Mouse (Mus musculus): ENCODE measurements around the gene Adcy6.

- TF ChIP-seq CTCF (IDR thresholded peaks at IDR 0.05 in 2 of 3, conservative IDR thresholded peaks at IDR 0.05 in 1 of 3; ENCODE audit: control insufficient read depth in 1 of 3, insufficient read depth in 1 of 3, low read depth in 2 of 3, low read length in 3 of 3, poor library complexity in 1 of 3, severe bottlenecking in 1 of 3): no peak
- TF ChIP-seq CHD2 (IDR thresholded peaks at IDR 0.05; ENCODE audit: low read length): no peak
These were observed 27.3 kb upstream of the Adcy6 start for GRCm38 (mm10) chr15:98637155-98637554.
